Mouse (Mus musculus): ENCODE data around the gene Gm27179.
"Not testable (repeated sequence)": the region's sequence is repeated elsewhere in the genome, so short reads cannot be mapped to it uniquely, and the experiment has no call there.

Gene Gm27179

DNA sequence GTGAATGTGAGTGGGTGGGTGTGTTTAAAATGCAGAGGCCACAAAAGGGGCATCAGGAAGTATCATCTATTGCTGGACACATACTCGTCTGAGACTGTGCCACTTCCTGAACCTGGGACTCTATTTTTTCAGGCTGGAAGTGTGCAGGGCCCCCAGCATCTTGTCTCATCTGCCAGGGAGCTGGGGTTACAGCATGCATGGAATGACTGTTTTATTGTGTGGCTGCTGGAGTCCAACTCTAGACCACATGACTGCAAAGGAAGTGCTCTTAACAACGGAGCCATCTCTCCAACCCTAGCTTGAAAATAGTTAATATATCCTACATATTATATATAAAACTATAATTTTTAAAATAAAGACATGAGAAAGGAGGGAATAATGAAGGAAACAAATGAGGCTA lies 39.0 kb downstream of the Gm27179 start:
- not testable (repeated sequence) for DNase-seq

DNA sequence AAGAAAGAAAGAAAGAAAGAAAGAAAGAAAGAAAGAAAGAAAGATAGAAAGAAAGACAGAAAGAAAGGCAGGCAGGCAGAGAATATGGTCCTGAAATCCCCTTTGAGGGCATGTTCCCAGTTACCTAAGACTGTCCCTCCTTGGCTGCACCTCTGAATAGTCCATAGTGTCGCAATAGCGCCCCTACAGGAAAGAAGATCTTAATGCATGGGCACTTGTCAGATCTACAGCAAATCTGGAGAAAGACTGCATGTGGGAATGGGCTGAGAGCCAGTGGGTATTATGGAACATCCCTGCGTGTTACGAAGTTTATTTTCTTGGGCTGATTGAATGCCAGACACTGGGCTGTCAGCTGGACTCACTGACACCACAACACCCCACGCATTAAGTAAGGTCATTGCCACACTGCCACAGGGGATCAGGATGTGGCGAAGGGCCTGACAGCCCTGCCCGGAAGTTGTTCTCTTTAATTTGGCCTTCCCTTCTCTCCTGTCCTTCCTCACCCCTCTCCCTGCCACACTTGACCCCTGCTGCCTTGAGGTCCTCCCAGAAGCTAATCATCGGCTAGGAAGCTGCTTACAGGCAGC lies 42.1 kb downstream of the Gm27179 start:
- DNase-seq = not testable (repeated sequence)

DNA sequence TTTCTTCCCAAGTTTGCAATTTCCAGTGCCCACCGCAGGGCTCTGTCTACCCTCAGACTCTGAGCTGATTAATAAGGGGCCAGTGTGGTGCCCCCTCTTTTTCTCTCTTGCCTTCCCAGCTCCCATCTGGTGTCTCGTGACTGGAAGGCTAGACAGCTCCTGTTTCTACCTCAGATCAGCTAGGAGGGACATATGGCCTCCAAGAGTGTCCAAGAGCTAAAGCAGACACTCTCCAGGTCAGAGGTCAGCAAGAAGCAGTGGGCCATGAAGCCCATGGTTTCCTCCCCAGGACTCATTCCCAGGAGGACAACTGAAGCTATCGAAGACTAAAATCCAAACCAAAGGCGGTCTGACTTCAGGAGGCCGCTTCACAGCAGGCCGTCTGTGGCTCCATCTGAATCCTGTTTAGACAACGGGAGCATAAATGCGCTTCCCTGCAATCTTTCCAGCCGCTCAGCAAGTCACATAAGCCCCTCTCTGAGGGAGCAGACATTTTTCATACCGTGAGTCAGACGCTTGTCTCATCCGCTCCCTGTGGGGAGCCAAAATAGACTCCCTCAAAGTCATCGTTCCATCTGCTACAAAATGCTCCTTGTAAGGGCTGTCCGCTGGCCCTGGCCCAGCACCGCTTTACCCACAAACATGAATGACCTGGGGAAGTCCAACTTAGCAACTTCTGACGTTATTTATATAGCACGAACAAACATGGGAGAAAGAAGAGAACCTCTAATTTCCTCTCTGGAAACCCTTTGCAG lies 44.6 kb downstream of the Gm27179 start:
- DNase-seq = not testable (repeated sequence)

DNA sequence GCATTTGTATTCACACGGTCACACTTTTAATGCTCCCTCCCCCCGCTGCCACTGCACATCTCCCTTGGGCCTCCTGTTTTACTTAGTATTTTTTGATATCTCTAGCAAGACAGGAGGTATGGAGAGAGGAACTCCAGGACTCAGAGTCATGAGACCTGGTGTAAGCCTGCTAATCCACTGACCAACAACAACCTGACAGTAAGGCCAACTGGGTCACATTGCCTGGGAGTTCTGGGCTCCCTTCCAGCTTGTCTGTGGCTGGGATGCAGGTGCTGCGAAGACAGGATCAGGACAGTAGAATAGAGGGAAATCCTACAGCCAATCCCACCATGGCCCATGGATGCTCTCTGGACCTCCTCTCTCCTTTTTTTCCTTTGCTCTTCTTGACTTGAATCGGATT lies 47.9 kb downstream of the Gm27179 start:
- DNase-seq = not testable (repeated sequence)
